Comparison of ENCODE assay signal across 10 mouse cellular contexts in genomic region chr13:73502719-73503118, GRCm38 (mm10). TPM values are rescaled to one million over a fixed set of nuclear protein-coding genes. Genes with fewer than 3 reads are reported as not detected.
DNase-seq lines count a peak whose midpoint lies in the region; ATAC-seq and TF ChIP-seq lines count a peak whose summit lies in the region.
"Had no signal": no experiment of that assay in that cellular context is flagged by ENCODE, and none has a peak within 500 bp of the region (broad histone marks: within the 10 kb centered on the region; RNA-seq: fewer than 3 reads in every experiment).

No protein-coding gene starts in this region.

- peak; percentile 30; the same call in 1 of the 2 replicates for TF ChIP-seq CTCF in heart, postnatal 0 days (IDR thresholded peaks at IDR 0.05; ENCODE audit: low read depth)

- H3K27ac ChIP-seq in heart, postnatal 0 days (ENCODE audit: low read depth), result no peak overlapping the region
- H3K27ac ChIP-seq in heart, embryonic 12.5 days (ENCODE audit: poor library complexity, severe bottlenecking), result no peak overlapping the region
- peak overlapping the region; percentile 95 for H3K27ac ChIP-seq in liver, embryonic 13.5 days
- H3K27ac ChIP-seq in kidney, embryonic 15.5 days, result no peak overlapping the region
- H3K27ac ChIP-seq: limb, embryonic 15.5 days had no signal

- no peak for TF ChIP-seq EP300 in heart, postnatal 0 days (IDR thresholded peaks at IDR 0.05; ENCODE audit: low read depth)

- H3K4me3 ChIP-seq in heart, postnatal 0 days (ENCODE audit: low read depth, low read length), result no peak overlapping the region
- no peak overlapping the region for H3K4me3 ChIP-seq in heart, embryonic 12.5 days
- H3K4me3 ChIP-seq in liver, embryonic 13.5 days (replicated peaks), result no peak overlapping the region
- H3K4me3 ChIP-seq in kidney, embryonic 15.5 days (replicated peaks), result no peak overlapping the region
- H3K4me3 ChIP-seq: limb, embryonic 15.5 days had no signal

- no peaks in the 10 kb centered on the region for H3K9me3 ChIP-seq in heart, postnatal 0 days (replicated peaks; ENCODE audit: control insufficient read depth, low read length)
- H3K9me3 ChIP-seq in heart, embryonic 12.5 days (replicated peaks), result no peaks in the 10 kb centered on the region
- H3K9me3 ChIP-seq in liver, embryonic 13.5 days (replicated peaks), result no peaks in the 10 kb centered on the region
- H3K9me3 ChIP-seq in kidney, embryonic 15.5 days (replicated peaks), result no peaks in the 10 kb centered on the region
- H3K9me3 ChIP-seq: limb, embryonic 15.5 days had no signal

- no peak for DNase-seq in heart, postnatal 0 days (ENCODE audit: low spot score)
- peak; percentile 46 for DNase-seq in 3T3-L1 (ENCODE audit: low read depth, low spot score)
- DNase-seq in NIH3T3 (ENCODE audit: low read depth), result peak; percentile 50
- no peak for DNase-seq in liver, embryonic 13.5 days
- DNase-seq: heart, adult 18-20 months had no signal

- H3K9ac ChIP-seq in heart, postnatal 0 days (replicated peaks; ENCODE audit: low read depth, low read length), result no peak overlapping the region
- H3K9ac ChIP-seq in heart, embryonic 12.5 days, result no peak overlapping the region
- H3K9ac ChIP-seq in liver, embryonic 13.5 days, result no peak overlapping the region
- no peak overlapping the region for H3K9ac ChIP-seq in kidney, embryonic 15.5 days
- H3K9ac ChIP-seq: limb, embryonic 15.5 days had no signal

- WGBS in heart, postnatal 0 days, result 60% methylated on average over 2 of the region's 2 CpGs
- 57% methylated on average over 2 of the region's 2 CpGs for WGBS in heart, embryonic 12.5 days
- WGBS in liver, embryonic 13.5 days (ENCODE audit: insufficient replicate concordance), result 59% methylated on average over 2 of the region's 2 CpGs
- 60% methylated on average over 2 of the region's 2 CpGs for WGBS in kidney, embryonic 15.5 days

- no peak overlapping the region for H3K4me2 ChIP-seq in heart, postnatal 0 days (ENCODE audit: low read depth, low read length)
- H3K4me2 ChIP-seq in heart, embryonic 12.5 days, result no peak overlapping the region
- H3K4me2 ChIP-seq in liver, embryonic 13.5 days, result no peak overlapping the region
- H3K4me2 ChIP-seq in kidney, embryonic 15.5 days, result no peak overlapping the region
- H3K4me2 ChIP-seq: limb, embryonic 15.5 days had no signal

- no peaks in the 10 kb centered on the region for H3K27me3 ChIP-seq in heart, postnatal 0 days (ENCODE audit: control insufficient read depth, insufficient read depth, low read length)
- H3K27me3 ChIP-seq in heart, embryonic 12.5 days (replicated peaks), result no peaks in the 10 kb centered on the region
- H3K27me3 ChIP-seq in liver, embryonic 13.5 days, result no peaks in the 10 kb centered on the region
- no peaks in the 10 kb centered on the region for H3K27me3 ChIP-seq in kidney, embryonic 15.5 days
- H3K27me3 ChIP-seq: limb, embryonic 15.5 days had no signal

- no peak for ATAC-seq in heart, postnatal 0 days (ENCODE audit: insufficient read depth, low read depth)
- no peak for ATAC-seq in heart, embryonic 12.5 days (ENCODE audit: insufficient number of reproducible peaks, low FRiP score)
- ATAC-seq in liver, embryonic 13.5 days (ENCODE audit: low read depth), result no peak
- no peak for ATAC-seq in erythroblast, adult 5-6 weeks (replicated peaks; ENCODE audit: low FRiP score, poor library complexity, severe bottlenecking)
- no peak for ATAC-seq in kidney, embryonic 15.5 days (replicated peaks; ENCODE audit: low FRiP score)
- no peak for ATAC-seq in monocyte, adult 5-6 weeks (replicated peaks; ENCODE audit: insufficient number of reproducible peaks, low FRiP score, low TSS enrichment, poor library complexity, severe bottlenecking)

- no peaks in the 10 kb centered on the region for H3K4me1 ChIP-seq in heart, postnatal 0 days (ENCODE audit: control insufficient read depth, insufficient read depth)
- H3K4me1 ChIP-seq in heart, embryonic 12.5 days (replicated peaks), result peaks cover 21% of the 10 kb centered on the region
- peaks cover 53% of the 10 kb centered on the region for H3K4me1 ChIP-seq in liver, embryonic 13.5 days (replicated peaks)
- no peaks in the 10 kb centered on the region for H3K4me1 ChIP-seq in kidney, embryonic 15.5 days
- H3K4me1 ChIP-seq: limb, embryonic 15.5 days had no signal

- peaks cover 14% of the 10 kb centered on the region; the same call in 1 of the 2 replicates for H3K36me3 ChIP-seq in heart, postnatal 0 days (replicated peaks; ENCODE audit: control insufficient read depth, insufficient read depth, low read length)
- H3K36me3 ChIP-seq in heart, embryonic 12.5 days, result peaks cover 44% of the 10 kb centered on the region
- H3K36me3 ChIP-seq in liver, embryonic 13.5 days, result peaks cover 99% of the 10 kb centered on the region
- H3K36me3 ChIP-seq in kidney, embryonic 15.5 days, result peaks cover 66% of the 10 kb centered on the region

RNA-seq across cellular contexts. Expression of gene Slc6a3, which starts 33.8 kb away (rescaled TPM):
- total RNA-seq in heart, postnatal 0 days (2014; rRNA removed; ENCODE audit: low replicate concordance), result not detected in 2 replicates
- polyA plus RNA-seq in heart, postnatal 0 days (2015; fragmentation: Nextera tagmentation; extraction: Ambion mirVana), result not detected in 2 replicates
- polyA plus RNA-seq in heart, embryonic 12.5 days (2016; fragmentation: Nextera tagmentation; extraction: Ambion mirVana), result 0.09 and 0.35 TPM in 2 replicates
- polyA plus RNA-seq in liver, embryonic 13.5 days (2015; fragmentation: Nextera tagmentation; extraction: Ambion mirVana), result 0.70 and 1.0 TPM in 2 replicates
- total RNA-seq in erythroblast, adult 5-6 weeks (2015; ENCODE audit: low replicate concordance), result not detected in 2 replicates
- 0.17 and 0.28 TPM in 2 replicates for total RNA-seq in erythroblast, adult 5-6 weeks (2017; ENCODE audit: low replicate concordance)
- 0.10 TPM in 1 of 2 replicates, not detected in the other for polyA plus RNA-seq in kidney, embryonic 15.5 days (2015; fragmentation: Nextera tagmentation; extraction: Ambion mirVana)
- not detected in 3 replicates for total RNA-seq in monocyte, adult 5-6 weeks (2017)
- total RNA-seq: heart, adult 18-20 months had no signal

RNA-seq across cellular contexts. Expression of gene Lpcat1, which starts 35.7 kb away (rescaled TPM):
- 22.2 and 36.3 TPM in 2 replicates for total RNA-seq in heart, postnatal 0 days (2014; rRNA removed; ENCODE audit: low replicate concordance)
- 7.7 and 7.8 TPM in 2 replicates for polyA plus RNA-seq in heart, postnatal 0 days (2015; fragmentation: Nextera tagmentation; extraction: Ambion mirVana)
- 24.1 and 25.1 TPM in 2 replicates for polyA plus RNA-seq in heart, embryonic 12.5 days (2016; fragmentation: Nextera tagmentation; extraction: Ambion mirVana)
- polyA plus RNA-seq in liver, embryonic 13.5 days (2015; fragmentation: Nextera tagmentation; extraction: Ambion mirVana), result 77.9 and 83.7 TPM in 2 replicates
- 72.5 and 89.3 TPM in 2 replicates for total RNA-seq in erythroblast, adult 5-6 weeks (2015; ENCODE audit: low replicate concordance)
- 176 and 246 TPM in 2 replicates for total RNA-seq in erythroblast, adult 5-6 weeks (2017; ENCODE audit: low replicate concordance)
- 36.1 and 36.4 TPM in 2 replicates for polyA plus RNA-seq in kidney, embryonic 15.5 days (2015; fragmentation: Nextera tagmentation; extraction: Ambion mirVana)
- total RNA-seq in monocyte, adult 5-6 weeks (2017), result 10.6 to 13.3 TPM (median 12.6 TPM) in 3 replicates

Comparison
In these comparisons a context has a peak if more than half of its experiments do, and no peak if none do; other contexts are left out.
1. DNase-seq: peak in 3T3-L1 (single experiment) and NIH3T3 (single experiment); none in heart, postnatal 0 days (single experiment) and liver, embryonic 13.5 days (single experiment).